Mouse (Mus musculus) cortical plate, adult 2 months (tissue): ENCODE results near the gene Eml2. TPM values are rescaled to one million over a fixed set of nuclear protein-coding genes. Genes with fewer than 3 reads are reported as not detected.
A peak's percentile ranks its signal among the peaks of the same experiment; 100 is the strongest.

Source experiments
- H3K27ac ChIP-seq: fragments of 200-500 bp; 2 replicates; pipeline ENCODE4 v1.5.1; 2012; ENCODE audit warnings: low read length, control low read depth, inconsistent platforms; ENCODE audit not compliant: insufficient read depth
- H3K4me1 ChIP-seq: fragments of 200-500 bp; 2 replicates; pipeline ENCODE4 v1.6.1; 2011; ENCODE audit warnings: low read length; ENCODE audit not compliant: control insufficient read depth, insufficient read depth
- H3K4me3 ChIP-seq: fragments of 200-500 bp; 2 replicates; pipeline ENCODE4 v1.5.1; 2011; ENCODE audit warnings: mild to moderate bottlenecking, low read length, control low read depth; ENCODE audit not compliant: insufficient read depth
- CTCF ChIP-seq: fragments of 200-500 bp; IDR thresholded peaks from 2 replicates; pipeline ENCODE4 v1.5.1; 2011; ENCODE audit warnings: mild to moderate bottlenecking, control low read depth, low read length; ENCODE audit not compliant: insufficient read depth; ENCODE audit errors: extremely low read depth
- POLR2A ChIP-seq: fragments of 200-500 bp; IDR thresholded peaks from 2 replicates; pipeline ENCODE4 v1.6.1; 2011; ENCODE audit warnings: mild to moderate bottlenecking, low read length, control low read depth; ENCODE audit not compliant: insufficient read depth; ENCODE audit errors: extremely low read depth
- polyA plus RNA-seq: library from polyadenylated mRNA; depleted of rRNA; stranded (reverse); fragments of >200 nt; gene quantifications from 2 replicates; pipeline ENCODE4 v1.2.3, GENCODE M21; 2012

Gene Eml2
- polyA plus RNA-seq, 1 experiment, result 156 TPM

GRCm38 (mm10) chr7:19235092-19235671 is 59.0 kb downstream of the Eml2 start:
- TF ChIP-seq POLR2A (no peak), CTCF (no peak)
- no peak overlapping the region for H3K4me3 ChIP-seq
- H3K4me1 ChIP-seq, result no peaks in the 10 kb centered on the region
- no peak overlapping the region for H3K27ac ChIP-seq

DNA sequence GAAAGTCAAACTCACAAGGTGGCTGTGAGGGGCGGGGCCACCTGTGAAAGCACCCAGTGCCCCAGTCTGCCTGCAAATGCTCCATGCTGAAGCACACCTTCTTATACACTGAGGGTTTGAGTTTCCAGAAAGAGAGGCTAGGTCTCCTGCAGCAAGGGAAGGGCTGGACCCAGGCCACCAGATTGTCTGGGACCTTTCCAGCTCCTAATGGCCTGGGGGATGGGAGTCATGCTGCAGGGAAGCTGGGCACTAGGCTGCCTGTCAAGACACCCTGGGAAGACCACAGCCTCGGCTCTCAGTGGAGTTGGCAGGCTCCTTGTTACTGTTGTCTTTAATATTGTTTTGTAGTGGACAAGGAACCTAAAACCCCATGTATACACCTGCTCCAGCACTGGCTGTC is 60.2 kb downstream of the Eml2 start:
- H3K4me3 ChIP-seq, result no peak overlapping the region
- TF ChIP-seq CTCF (no peak), POLR2A (no peak)
- H3K27ac ChIP-seq, result no peak overlapping the region
- H3K4me1 ChIP-seq, result no peaks in the 10 kb centered on the region

DNA sequence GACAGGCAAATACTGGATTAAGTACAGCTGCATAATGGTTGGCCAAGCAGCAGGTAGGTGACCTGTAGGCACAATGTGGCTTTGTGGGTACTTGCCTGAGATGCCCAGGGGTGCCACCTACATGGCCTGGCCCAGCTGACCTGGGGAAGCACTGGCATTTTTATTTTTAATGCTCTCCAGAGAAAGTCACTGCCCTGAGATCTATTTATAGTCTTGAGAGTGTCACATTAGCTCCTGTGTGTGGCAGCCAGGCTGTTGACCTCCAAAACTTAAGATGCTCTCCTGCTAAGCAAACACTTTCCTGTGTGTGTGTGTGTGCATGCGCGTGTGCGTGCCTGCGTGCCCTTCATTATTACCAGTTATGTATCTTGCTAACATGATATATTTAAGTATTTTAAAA is 62.1 kb downstream of the Eml2 start:
- TF ChIP-seq POLR2A (no peak), CTCF (no peak)
- H3K27ac ChIP-seq, result no peak overlapping the region

GRCm38 (mm10) chr7:19239423-19239822 is 63.2 kb downstream of the Eml2 start:
- TF ChIP-seq CTCF (peak; percentile 98), POLR2A (no peak)
- no peak overlapping the region for H3K27ac ChIP-seq
- H3K4me3 ChIP-seq, result no peak overlapping the region
- H3K4me1 ChIP-seq, result no peaks in the 10 kb centered on the region

More for the DNA sequence above, 62.1 kb downstream of the Eml2 start:
- H3K4me1 ChIP-seq, result no peaks in the 10 kb centered on the region
- no peak overlapping the region for H3K4me3 ChIP-seq

DNA sequence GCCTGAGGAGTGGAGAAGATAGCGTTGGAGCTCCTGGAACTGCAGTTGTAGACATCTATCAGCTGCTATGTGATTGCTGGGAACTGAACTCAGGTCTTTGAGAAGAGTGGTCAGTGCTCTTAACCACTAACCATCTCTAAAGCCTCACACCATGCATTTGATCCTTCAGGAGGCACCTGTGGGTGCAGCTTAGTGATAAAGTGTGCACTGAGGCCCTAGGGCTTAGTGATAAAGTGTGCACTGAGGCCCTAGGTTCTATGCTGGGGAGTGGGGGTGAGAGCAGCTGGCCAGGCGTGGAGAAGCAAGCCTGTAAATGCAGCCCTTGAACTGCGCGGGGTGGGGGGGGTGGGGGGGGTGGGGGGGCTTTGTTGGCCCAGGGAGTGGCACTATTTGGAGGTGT is 63.8 kb downstream of the Eml2 start:
- Histone ChIP-seq H3K27ac (no peak overlapping the region), H3K4me1 (no peaks in the 10 kb centered on the region), H3K4me3 (no peak overlapping the region)
- TF ChIP-seq POLR2A (no peak), CTCF (no peak)

DNA sequence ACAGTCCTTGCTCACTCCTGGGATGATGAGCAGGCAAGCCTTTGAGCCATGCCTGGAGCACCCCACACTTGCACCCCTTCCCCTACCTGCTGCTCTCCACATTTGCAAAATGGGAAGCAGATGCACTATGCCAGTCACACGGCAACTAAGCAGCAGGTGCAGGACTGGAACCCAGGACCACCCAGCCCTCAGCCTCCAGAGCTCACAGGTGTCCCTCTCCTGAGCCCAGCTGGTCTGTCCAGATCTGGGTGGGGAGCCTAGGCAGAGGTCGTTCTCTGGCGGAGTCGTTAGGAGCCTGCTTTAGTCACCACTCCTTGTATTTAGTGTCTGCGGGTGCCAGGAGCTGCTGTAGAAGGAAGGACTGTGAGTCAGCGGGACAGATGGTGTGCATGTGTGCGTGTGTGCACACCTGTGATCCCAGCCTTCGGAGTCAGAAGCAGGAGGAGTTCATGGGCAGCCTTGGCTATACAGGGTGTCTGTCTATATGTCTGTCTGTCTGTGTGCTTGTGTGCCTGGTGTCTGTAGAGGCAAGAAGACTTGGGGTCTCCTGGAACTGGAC is 64.8 kb downstream of the Eml2 start:
- Histone ChIP-seq H3K27ac (no peak overlapping the region), H3K4me3 (no peak overlapping the region), H3K4me1 (no peaks in the 10 kb centered on the region)
- TF ChIP-seq POLR2A, result no peak
- no peak for TF ChIP-seq CTCF

GRCm38 (mm10) chr7:19242005-19242404 is 65.8 kb downstream of the Eml2 start:
- no peak for TF ChIP-seq POLR2A
- no peak for TF ChIP-seq CTCF
- H3K4me1 ChIP-seq, result no peaks in the 10 kb centered on the region
- no peak overlapping the region for H3K27ac ChIP-seq
- no peak overlapping the region for H3K4me3 ChIP-seq

- Histone ChIP-seq H3K27ac (no peak overlapping the region), H3K4me1 (no peaks in the 10 kb centered on the region), H3K4me3 (no peak overlapping the region)
- no peak for TF ChIP-seq CTCF
- TF ChIP-seq POLR2A, result no peak
Observed at GRCm38 (mm10) chr7:19243858-19244257, 67.6 kb downstream of the Eml2 start.

GRCm38 (mm10) chr7:19245083-19245482 is 68.9 kb downstream of the Eml2 start:
- H3K4me1 ChIP-seq, result no peaks in the 10 kb centered on the region
- H3K27ac ChIP-seq, result no peak overlapping the region
- TF ChIP-seq CTCF (no peak), POLR2A (no peak)
- no peak overlapping the region for H3K4me3 ChIP-seq

DNA sequence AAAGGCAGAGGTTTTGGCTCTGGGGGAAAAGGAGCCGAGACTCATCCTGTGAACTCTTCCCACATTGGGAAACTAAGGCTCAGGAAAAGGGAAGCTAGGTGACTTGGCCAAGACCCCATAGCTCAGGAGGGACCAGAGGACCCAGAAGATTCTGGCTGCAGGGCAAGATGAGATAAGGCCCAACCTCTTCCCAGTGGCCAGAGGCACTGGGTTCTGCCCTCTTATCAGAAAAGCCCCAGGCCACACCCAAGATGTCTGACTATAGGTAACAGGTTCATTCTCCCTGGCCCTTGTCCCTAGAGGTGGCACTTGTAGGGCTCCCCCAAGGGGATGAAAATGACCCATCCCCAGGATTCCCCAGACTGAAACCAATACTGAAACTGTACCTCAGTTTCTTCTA is 70.6 kb downstream of the Eml2 start:
- Histone ChIP-seq H3K27ac (no peak overlapping the region), H3K4me1 (no peaks in the 10 kb centered on the region), H3K4me3 (no peak overlapping the region)
- TF ChIP-seq CTCF (no peak), POLR2A (no peak)
